Mouse (Mus musculus): ENCODE measurements around the gene Shisa4. TPM values are rescaled to one million over a fixed set of nuclear protein-coding genes. Genes with fewer than 3 reads are reported as not detected.

The Shisa4 gene
- polyA plus RNA-seq, 1 experiment from 2014 or later, result 29.2 TPM

- H3K36me3 ChIP-seq (replicated peaks; ENCODE audit: control insufficient read depth, insufficient read depth, low read depth, low read length), result no peaks in the 10 kb centered on the region
- 61% methylated on average over 4 of the region's 4 CpGs for WGBS
- no peak for ATAC-seq (replicated peaks; ENCODE audit: insufficient number of reproducible peaks, low FRiP score, low TSS enrichment, low read depth)
- no peak overlapping the region for H3K4me2 ChIP-seq (ENCODE audit: low read depth, low read length)
- peaks cover 4% of the 10 kb centered on the region for H3K4me1 ChIP-seq (ENCODE audit: control insufficient read depth, insufficient read depth, low read length)
- no peak overlapping the region for H3K27ac ChIP-seq (replicated peaks; ENCODE audit: low read depth, low read length)
- no peak overlapping the region for H3K9ac ChIP-seq (replicated peaks; ENCODE audit: low read length)
- no peaks in the 10 kb centered on the region for H3K9me3 ChIP-seq (replicated peaks; ENCODE audit: control insufficient read depth, low read length)
- no peaks in the 10 kb centered on the region for H3K27me3 ChIP-seq (ENCODE audit: control insufficient read depth, insufficient read depth, low read length)
- DNase-seq (ENCODE audit: low spot score), result no peak
- no peak overlapping the region for H3K4me3 ChIP-seq (ENCODE audit: low read depth, low read length)
Measured at GRCm38 (mm10) chr1:135373171-135373677, 1.8 kb downstream of the Shisa4 start.

- Histone ChIP-seq H3K9ac (replicated peaks; ENCODE audit: low read length) (no peak overlapping the region), H3K27ac (replicated peaks; ENCODE audit: low read depth, low read length) (no peak overlapping the region), H3K4me2 (ENCODE audit: low read depth, low read length) (no peak overlapping the region), H3K4me1 (ENCODE audit: control insufficient read depth, insufficient read depth, low read length) (peaks cover 4% of the 10 kb centered on the region), H3K27me3 (ENCODE audit: control insufficient read depth, insufficient read depth, low read length) (no peaks in the 10 kb centered on the region), H3K36me3 (replicated peaks; ENCODE audit: control insufficient read depth, insufficient read depth, low read depth, low read length) (no peaks in the 10 kb centered on the region), H3K9me3 (replicated peaks; ENCODE audit: control insufficient read depth, low read length) (no peaks in the 10 kb centered on the region), H3K4me3 (ENCODE audit: low read depth, low read length) (no peak overlapping the region)
- 78% methylated on average over 5 of the region's 5 CpGs for WGBS
- ATAC-seq (replicated peaks; ENCODE audit: insufficient number of reproducible peaks, low FRiP score, low TSS enrichment, low read depth), result no peak
- DNase-seq (ENCODE audit: low spot score), result no peak
Measured at GRCm38 (mm10) chr1:135369415-135369814, 5.6 kb downstream of the Shisa4 start.

GRCm38 (mm10) chr1:135368982-135369381 is 6.1 kb downstream of the Shisa4 start:
- Histone ChIP-seq H3K4me2 (ENCODE audit: low read depth, low read length) (peak overlapping the region; percentile 87), H3K27ac (replicated peaks; ENCODE audit: low read depth, low read length) (no peak overlapping the region), H3K4me3 (ENCODE audit: low read depth, low read length) (no peak overlapping the region), H3K9ac (replicated peaks; ENCODE audit: low read length) (no peak overlapping the region), H3K36me3 (replicated peaks; ENCODE audit: control insufficient read depth, insufficient read depth, low read depth, low read length) (no peaks in the 10 kb centered on the region), H3K27me3 (ENCODE audit: control insufficient read depth, insufficient read depth, low read length) (no peaks in the 10 kb centered on the region), H3K9me3 (replicated peaks; ENCODE audit: control insufficient read depth, low read length) (no peaks in the 10 kb centered on the region), H3K4me1 (ENCODE audit: control insufficient read depth, insufficient read depth, low read length) (peaks cover 2% of the 10 kb centered on the region; the same call in 1 of the 2 replicates)
- peak; percentile 48 for DNase-seq (ENCODE audit: low spot score)
- WGBS, result 10% methylated on average over 14 of the region's 14 CpGs
- ATAC-seq (replicated peaks; ENCODE audit: insufficient number of reproducible peaks, low FRiP score, low TSS enrichment, low read depth), result no peak

- Histone ChIP-seq H3K9ac (replicated peaks; ENCODE audit: low read length) (peak overlapping the region; percentile 55), H3K4me2 (ENCODE audit: low read depth, low read length) (peak overlapping the region; percentile 87), H3K27ac (replicated peaks; ENCODE audit: low read depth, low read length) (no peak overlapping the region), H3K9me3 (replicated peaks; ENCODE audit: control insufficient read depth, low read length) (no peaks in the 10 kb centered on the region), H3K4me1 (ENCODE audit: control insufficient read depth, insufficient read depth, low read length) (peaks cover 2% of the 10 kb centered on the region; the same call in 1 of the 2 replicates), H3K27me3 (ENCODE audit: control insufficient read depth, insufficient read depth, low read length) (no peaks in the 10 kb centered on the region), H3K4me3 (ENCODE audit: low read depth, low read length) (peak overlapping the region; percentile 38), H3K36me3 (replicated peaks; ENCODE audit: control insufficient read depth, insufficient read depth, low read depth, low read length) (no peaks in the 10 kb centered on the region)
- 2% methylated on average over 20 of the region's 20 CpGs for WGBS
- peak; percentile 72 for ATAC-seq (replicated peaks; ENCODE audit: insufficient number of reproducible peaks, low FRiP score, low TSS enrichment, low read depth)
- peak; percentile 94 for DNase-seq (ENCODE audit: low spot score)
Measured at GRCm38 (mm10) chr1:135368245-135368644, 6.8 kb downstream of the Shisa4 start.

- WGBS, result 78% methylated on average over 8 of the region's 8 CpGs
- Histone ChIP-seq H3K4me2 (ENCODE audit: low read depth, low read length) (no peak overlapping the region), H3K4me1 (ENCODE audit: control insufficient read depth, insufficient read depth, low read length) (no peaks in the 10 kb centered on the region), H3K27ac (replicated peaks; ENCODE audit: low read depth, low read length) (no peak overlapping the region), H3K27me3 (ENCODE audit: control insufficient read depth, insufficient read depth, low read length) (no peaks in the 10 kb centered on the region), H3K9me3 (replicated peaks; ENCODE audit: control insufficient read depth, low read length) (no peaks in the 10 kb centered on the region), H3K36me3 (replicated peaks; ENCODE audit: control insufficient read depth, insufficient read depth, low read depth, low read length) (no peaks in the 10 kb centered on the region), H3K4me3 (ENCODE audit: low read depth, low read length) (no peak overlapping the region), H3K9ac (replicated peaks; ENCODE audit: low read length) (no peak overlapping the region)
- no peak for ATAC-seq (replicated peaks; ENCODE audit: insufficient number of reproducible peaks, low FRiP score, low TSS enrichment, low read depth)
- no peak for DNase-seq (ENCODE audit: low spot score)
Measured at GRCm38 (mm10) chr1:135367595-135367994, 7.4 kb downstream of the Shisa4 start.

GRCm38 (mm10) chr1:135367005-135367404 is 8.0 kb downstream of the Shisa4 start:
- Histone ChIP-seq H3K27ac (replicated peaks; ENCODE audit: low read depth, low read length) (no peak overlapping the region), H3K9ac (replicated peaks; ENCODE audit: low read length) (no peak overlapping the region), H3K4me3 (ENCODE audit: low read depth, low read length) (no peak overlapping the region), H3K27me3 (ENCODE audit: control insufficient read depth, insufficient read depth, low read length) (no peaks in the 10 kb centered on the region), H3K4me1 (ENCODE audit: control insufficient read depth, insufficient read depth, low read length) (no peaks in the 10 kb centered on the region), H3K36me3 (replicated peaks; ENCODE audit: control insufficient read depth, insufficient read depth, low read depth, low read length) (no peaks in the 10 kb centered on the region), H3K4me2 (ENCODE audit: low read depth, low read length) (no peak overlapping the region), H3K9me3 (replicated peaks; ENCODE audit: control insufficient read depth, low read length) (no peaks in the 10 kb centered on the region)
- 83% methylated on average over 7 of the region's 7 CpGs for WGBS
- ATAC-seq (replicated peaks; ENCODE audit: insufficient number of reproducible peaks, low FRiP score, low TSS enrichment, low read depth), result no peak
- DNase-seq (ENCODE audit: low spot score), result no peak

- no peaks in the 10 kb centered on the region for H3K36me3 ChIP-seq (replicated peaks; ENCODE audit: control insufficient read depth, insufficient read depth, low read depth, low read length)
- H3K4me2 ChIP-seq (ENCODE audit: low read depth, low read length), result no peak overlapping the region
- H3K9ac ChIP-seq (replicated peaks; ENCODE audit: low read length), result no peak overlapping the region
- ATAC-seq (replicated peaks; ENCODE audit: insufficient number of reproducible peaks, low FRiP score, low TSS enrichment, low read depth) (no peak), DNase-seq (ENCODE audit: low spot score) (no peak)
- H3K27ac ChIP-seq (replicated peaks; ENCODE audit: low read depth, low read length), result no peak overlapping the region
- no peak overlapping the region for H3K4me3 ChIP-seq (ENCODE audit: low read depth, low read length)
- no peaks in the 10 kb centered on the region for H3K27me3 ChIP-seq (ENCODE audit: control insufficient read depth, insufficient read depth, low read length)
- H3K4me1 ChIP-seq (ENCODE audit: control insufficient read depth, insufficient read depth, low read length), result no peaks in the 10 kb centered on the region
- no peaks in the 10 kb centered on the region for H3K9me3 ChIP-seq (replicated peaks; ENCODE audit: control insufficient read depth, low read length)
Measured at GRCm38 (mm10) chr1:135366380-135366779, 8.7 kb downstream of the Shisa4 start.

GRCm38 (mm10) chr1:135363446-135363845 is 11.6 kb downstream of the Shisa4 start:
- DNase-seq (ENCODE audit: low spot score) (no peak), ATAC-seq (replicated peaks; ENCODE audit: insufficient number of reproducible peaks, low FRiP score, low TSS enrichment, low read depth) (no peak)
- no peaks in the 10 kb centered on the region for H3K36me3 ChIP-seq (replicated peaks; ENCODE audit: control insufficient read depth, insufficient read depth, low read depth, low read length)
- no peak overlapping the region for H3K4me2 ChIP-seq (ENCODE audit: low read depth, low read length)
- H3K27me3 ChIP-seq (ENCODE audit: control insufficient read depth, insufficient read depth, low read length), result no peaks in the 10 kb centered on the region
- no peak overlapping the region for H3K27ac ChIP-seq (replicated peaks; ENCODE audit: low read depth, low read length)
- H3K9me3 ChIP-seq (replicated peaks; ENCODE audit: control insufficient read depth, low read length), result no peaks in the 10 kb centered on the region
- H3K4me1 ChIP-seq (ENCODE audit: control insufficient read depth, insufficient read depth, low read length), result no peaks in the 10 kb centered on the region
- H3K4me3 ChIP-seq (ENCODE audit: low read depth, low read length), result no peak overlapping the region
- no peak overlapping the region for H3K9ac ChIP-seq (replicated peaks; ENCODE audit: low read length)
- 76% methylated on average over 8 of the region's 8 CpGs for WGBS
